Mouse (Mus musculus): Measurements from ENCODE around the gene 2310007B03Rik.

DNA sequence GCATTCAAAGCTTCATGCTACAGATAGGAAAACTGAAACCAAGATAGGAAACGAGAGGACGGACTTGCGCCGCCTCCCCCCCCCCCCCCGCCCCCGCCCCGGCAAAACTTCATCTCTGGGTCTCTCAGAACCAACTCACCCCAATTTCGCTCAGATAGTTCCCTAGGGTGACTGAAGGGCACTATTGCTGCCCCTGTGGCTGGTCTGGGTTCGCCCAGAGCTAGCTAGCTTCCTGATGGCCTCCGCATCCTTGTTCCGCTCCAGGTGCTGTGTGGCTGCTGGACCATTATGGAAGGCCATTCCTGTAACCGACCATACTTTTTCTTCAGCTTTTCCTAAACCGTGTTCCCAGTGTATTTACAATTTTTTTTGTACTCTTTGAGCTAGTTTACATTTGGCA lies 45.3 kb downstream of the 2310007B03Rik start:
- TF ChIP-seq POLR2A (IDR thresholded peaks at IDR 0.05; ENCODE audit: borderline replicate concordance, insufficient read depth, low read length) (no peak), CTCF (IDR thresholded peaks at IDR 0.05; ENCODE audit: borderline replicate concordance, insufficient read depth, low read depth, low read length) (no peak)

Measured in cerebellum, adult 2 months (tissue).